Mouse (Mus musculus) lung, postnatal 0 days (tissue): Measurements from ENCODE around the gene Adcy9. TPM values are rescaled to one million over a fixed set of nuclear protein-coding genes. Genes with fewer than 3 reads are reported as not detected.

Experiments used
- ATAC-seq: fragments of 200-750 bp; cut with Nextera tagmentation; 2 replicates; pipeline ENCODE4 v1.8.0; 2017; ENCODE audit warnings: moderate library complexity
- DNase-seq: peaks from one replicate; pipeline ENCODE4 v3.0.0-alpha.2; 2016; ENCODE audit warnings: low spot score
- H3K27ac ChIP-seq: fragments of 300-500 bp; sonication (generic); 2 replicates; pipeline ENCODE4 v1.5.1; 2014; ENCODE audit warnings: antibody characterized with exemption, mild to moderate bottlenecking, low read length, mixed read lengths
- H3K27me3 ChIP-seq: fragments of 300-500 bp; sonication (generic); replicated peaks from 2 replicates; pipeline ENCODE4 v1.6.1; 2014; ENCODE audit warnings: low read length, mixed read lengths; ENCODE audit not compliant: insufficient read depth
- H3K36me3 ChIP-seq: fragments of 300-500 bp; sonication (generic); 2 replicates; pipeline ENCODE4 v1.6.1; 2014; ENCODE audit warnings: low read length, mixed read lengths; ENCODE audit not compliant: insufficient read depth
- H3K4me1 ChIP-seq: fragments of 300-500 bp; sonication (generic); 2 replicates; pipeline ENCODE4 v1.6.1; 2014; ENCODE audit warnings: antibody characterized with exemption, low read depth, low read length, mixed read lengths; ENCODE audit not compliant: insufficient read depth
- H3K4me2 ChIP-seq: fragments of 300-500 bp; sonication (generic); replicated peaks from 2 replicates; pipeline ENCODE4 v1.6.1; 2014; ENCODE audit warnings: low read depth, mild to moderate bottlenecking, low read length, moderate library complexity, mixed read lengths
- H3K4me3 ChIP-seq: fragments of 300-500 bp; sonication (generic); 2 replicates; pipeline ENCODE4 v1.5.1; 2014; ENCODE audit warnings: low read depth, low read length
- H3K9ac ChIP-seq: fragments of 300-500 bp; sonication (generic); replicated peaks from 2 replicates; pipeline ENCODE4 v1.6.1; 2014; ENCODE audit warnings: low read depth, mild to moderate bottlenecking
- H3K9me3 ChIP-seq: fragments of 300-500 bp; sonication (generic); 2 replicates; pipeline ENCODE4 v1.6.1; 2016; ENCODE audit warnings: low read length, mixed read lengths
- CTCF ChIP-seq: IDR thresholded peaks from 2 replicates; pipeline ENCODE4 v1.5.1; 2016; ENCODE audit warnings: antibody characterized with exemption, mild to moderate bottlenecking
- EP300 ChIP-seq: IDR thresholded peaks from 2 replicates; pipeline ENCODE4 v1.6.1; 2016; ENCODE audit warnings: antibody characterized with exemption, mild to moderate bottlenecking, control low read depth
- WGBS: fragments of 180-500 bp; shearing (Covaris S2); extraction: QIAGEN DNeasy Blood & Tissue Kit; methylation state at CpG from one replicate; pipeline ENCODE4 v1.1.7; 2014; 5-methylcytosine and 5-hydroxymethylcytosine counted together
- polyA plus RNA-seq: library from polyadenylated mRNA; unstranded; fragments of >200 nt; fragmentation: Nextera tagmentation; extraction: Ambion mirVana; gene quantifications from 2 replicates; pipeline ENCODE4 v1.2.1, GENCODE M21; 2015

The Adcy9 gene
- polyA plus RNA-seq, 1 experiment from 2014 or later = 2.9 TPM

- TF ChIP-seq EP300 (no peak), CTCF (no peak)
- H3K27me3 ChIP-seq = no peaks in the 10 kb centered on the region
- no peak for ATAC-seq
- no peak overlapping the region for H3K4me2 ChIP-seq
- no peak overlapping the region for H3K27ac ChIP-seq
- 47% methylated on average over 10 of the region's 10 CpGs for WGBS
- no peak overlapping the region for H3K9ac ChIP-seq
- H3K36me3 ChIP-seq = no peaks in the 10 kb centered on the region
- H3K4me3 ChIP-seq = no peak overlapping the region
- H3K9me3 ChIP-seq = no peaks in the 10 kb centered on the region
- peak; percentile 24 for DNase-seq
- no peaks in the 10 kb centered on the region; the same call in 1 of the 2 replicates for H3K4me1 ChIP-seq
These were observed 24.5 kb downstream of the Adcy9 start for GRCm38 (mm10) chr16:4395687-4396341.

GRCm38 (mm10) chr16:4394991-4395590 is 25.2 kb downstream of the Adcy9 start:
- Histone ChIP-seq H3K36me3 (no peaks in the 10 kb centered on the region), H3K4me2 (no peak overlapping the region), H3K9ac (no peak overlapping the region), H3K4me1 (no peaks in the 10 kb centered on the region; the same call in 1 of the 2 replicates), H3K9me3 (no peaks in the 10 kb centered on the region), H3K4me3 (no peak overlapping the region), H3K27me3 (no peaks in the 10 kb centered on the region), H3K27ac (no peak overlapping the region)
- no peak for ATAC-seq
- 88% methylated on average over 4 of the region's 4 CpGs for WGBS
- TF ChIP-seq EP300 = no peak
- no peak for TF ChIP-seq CTCF
- no peak for DNase-seq

- ATAC-seq = no peak; the same call in 1 of the 2 replicates
These were observed 36.7 kb downstream of the Adcy9 start for GRCm38 (mm10) chr16:4383473-4384038.

GRCm38 (mm10) chr16:4382406-4382805 is 37.9 kb downstream of the Adcy9 start:
- Histone ChIP-seq H3K4me2 (no peak overlapping the region), H3K9me3 (no peaks in the 10 kb centered on the region), H3K27me3 (no peaks in the 10 kb centered on the region), H3K4me1 (peaks cover 3% of the 10 kb centered on the region), H3K27ac (no peak overlapping the region), H3K9ac (no peak overlapping the region), H3K36me3 (no peaks in the 10 kb centered on the region), H3K4me3 (no peak overlapping the region)
- TF ChIP-seq EP300 (no peak), CTCF (no peak)
- no peak for DNase-seq
- WGBS = 84% methylated on average over 3 of the region's 3 CpGs
- ATAC-seq = no peak

More at GRCm38 (mm10) chr16:4383473-4384038, 36.7 kb downstream of the Adcy9 start:
- WGBS = 52% methylated on average over 4 of the region's 4 CpGs
- Histone ChIP-seq H3K27me3 (no peaks in the 10 kb centered on the region), H3K27ac (0 out of 2 replicates have a peak overlapping the region, but pooled peaks have one; percentile 45), H3K4me3 (no peak overlapping the region), H3K9ac (no peak overlapping the region), H3K9me3 (no peaks in the 10 kb centered on the region), H3K4me1 (peaks cover 3% of the 10 kb centered on the region), H3K4me2 (no peak overlapping the region), H3K36me3 (no peaks in the 10 kb centered on the region)
- no peak for TF ChIP-seq CTCF
- no peak for DNase-seq

GRCm38 (mm10) chr16:4381487-4381886 is 38.8 kb downstream of the Adcy9 start:
- Histone ChIP-seq H3K27ac (peak overlapping the region; percentile 64), H3K36me3 (no peaks in the 10 kb centered on the region), H3K4me1 (peaks cover 3% of the 10 kb centered on the region), H3K4me3 (no peak overlapping the region), H3K9me3 (no peaks in the 10 kb centered on the region), H3K27me3 (no peaks in the 10 kb centered on the region), H3K4me2 (peak overlapping the region; percentile 3; the same call in 1 of the 2 replicates), H3K9ac (no peak overlapping the region)
- DNase-seq = peak; percentile 39
- TF ChIP-seq CTCF (no peak), EP300 (no peak)
- 50% methylated on average over 4 of the region's 4 CpGs for WGBS
- ATAC-seq = no peak

GRCm38 (mm10) chr16:4378788-4379187 is 41.5 kb downstream of the Adcy9 start:
- TF ChIP-seq EP300 = no peak
- no peak for TF ChIP-seq CTCF
- no peaks in the 10 kb centered on the region for H3K27me3 ChIP-seq
- H3K9ac ChIP-seq = no peak overlapping the region
- H3K4me3 ChIP-seq = no peak overlapping the region
- no peak overlapping the region for H3K4me2 ChIP-seq
- no peaks in the 10 kb centered on the region for H3K9me3 ChIP-seq
- no peak for DNase-seq
- peaks cover 6% of the 10 kb centered on the region for H3K4me1 ChIP-seq
- no peak overlapping the region for H3K27ac ChIP-seq
- no peaks in the 10 kb centered on the region for H3K36me3 ChIP-seq
- WGBS = 63% methylated on average over 1 of the region's 1 CpGs
- no peak for ATAC-seq
